Mouse (Mus musculus): Measurements from ENCODE around the gene Fbxo7. TPM values are rescaled to one million over a fixed set of nuclear protein-coding genes. Genes with fewer than 3 reads are reported as not detected.

Gene Fbxo7
- polyA plus RNA-seq, 1 experiment from 2014 or later = 41.0 TPM

DNA sequence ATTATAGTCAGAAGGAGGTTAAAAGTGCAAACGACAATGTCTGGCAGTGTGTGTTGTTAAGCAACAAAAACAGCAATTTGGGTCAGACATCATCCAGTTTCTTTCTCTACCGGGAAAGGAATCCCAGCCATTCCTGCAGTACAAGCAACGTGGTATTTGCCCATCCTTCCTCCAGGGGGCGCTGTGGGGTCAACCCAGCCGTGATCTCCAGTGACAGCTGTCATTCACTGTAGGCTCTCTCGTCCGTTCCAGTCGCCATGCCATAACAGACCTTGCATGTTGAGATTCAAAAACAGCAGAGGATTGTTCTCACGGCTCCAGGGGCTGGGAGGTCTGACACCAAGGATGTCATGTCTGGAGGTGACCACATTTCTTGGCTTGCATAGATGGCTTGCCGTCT is 70.1 kb downstream of the Fbxo7 start:
- no peak overlapping the region for H3K4me2 ChIP-seq (ENCODE audit: low read length)
- no peaks in the 10 kb centered on the region for H3K27me3 ChIP-seq (ENCODE audit: insufficient read depth, low read length)
- H3K36me3 ChIP-seq (ENCODE audit: insufficient read depth, low read length) = no peaks in the 10 kb centered on the region
- peak; percentile 69 for TF ChIP-seq CTCF (IDR thresholded peaks at IDR 0.05; ENCODE audit: low read depth)
- H3K4me1 ChIP-seq (replicated peaks; ENCODE audit: insufficient read depth, low read length) = no peaks in the 10 kb centered on the region
- H3K4me3 ChIP-seq (replicated peaks; ENCODE audit: low read depth, low read length) = no peak overlapping the region
- H3K27ac ChIP-seq = no peak overlapping the region
- no peaks in the 10 kb centered on the region for H3K9me3 ChIP-seq (replicated peaks; ENCODE audit: low read length)
- DNase-seq (ENCODE audit: low spot score) (peak; percentile 25), ATAC-seq (replicated peaks; ENCODE audit: low FRiP score, low read depth) (no peak)
- no peak overlapping the region for H3K9ac ChIP-seq (ENCODE audit: low read depth, low read length)
- WGBS = 54% methylated on average over 10 of the region's 10 CpGs

DNA sequence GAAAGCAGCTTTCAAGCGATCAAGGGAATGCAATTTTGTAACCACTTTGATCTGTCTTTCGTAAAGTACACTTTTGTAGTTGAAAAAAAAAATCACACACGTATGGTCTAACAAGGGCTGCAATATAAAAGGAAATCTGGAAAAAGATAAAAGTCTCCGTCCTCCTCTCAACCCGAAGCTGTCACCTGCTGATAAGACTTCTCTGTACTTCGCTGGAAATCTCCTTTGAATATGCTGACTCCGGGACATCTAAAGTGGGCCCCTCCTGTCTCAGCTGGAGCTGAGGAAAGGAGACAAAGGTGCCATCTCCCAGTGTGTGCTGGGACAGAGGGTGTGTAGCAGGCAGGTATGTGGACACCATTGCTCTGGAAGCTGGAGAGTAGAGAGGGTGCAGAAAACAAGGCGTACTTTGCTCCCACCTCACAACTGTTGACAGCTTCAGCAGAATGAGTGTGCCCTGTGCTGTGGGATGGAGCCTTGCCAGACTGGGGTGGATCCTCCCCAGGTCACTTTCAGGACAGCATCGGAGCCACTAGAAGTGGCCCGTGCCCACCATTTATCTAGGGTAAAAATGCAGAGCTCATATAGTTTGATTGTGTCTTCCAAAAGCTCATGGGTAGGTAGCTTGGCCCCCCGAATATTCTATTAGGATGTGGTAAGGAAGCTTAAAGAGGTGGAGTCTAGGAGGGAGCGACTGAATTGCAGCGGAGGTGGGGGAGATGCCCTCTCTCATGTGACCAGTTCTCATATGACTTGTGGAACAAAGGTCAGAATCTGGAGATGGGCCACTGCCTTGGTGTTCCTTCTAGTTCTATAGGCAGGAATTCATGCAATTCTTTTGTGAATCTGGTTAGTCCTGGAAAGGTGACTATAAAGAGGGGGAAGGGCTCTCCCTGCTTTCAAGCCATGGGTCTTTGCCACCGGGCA is 71.6 kb downstream of the Fbxo7 start:
- no peak overlapping the region for H3K9ac ChIP-seq (ENCODE audit: low read depth, low read length)
- ATAC-seq (replicated peaks; ENCODE audit: low FRiP score, low read depth) = peak; percentile 83
- H3K4me1 ChIP-seq (replicated peaks; ENCODE audit: insufficient read depth, low read length) = no peaks in the 10 kb centered on the region
- no peak overlapping the region for H3K4me2 ChIP-seq (ENCODE audit: low read length)
- H3K4me3 ChIP-seq (replicated peaks; ENCODE audit: low read depth, low read length) = no peak overlapping the region
- no peaks in the 10 kb centered on the region for H3K27me3 ChIP-seq (ENCODE audit: insufficient read depth, low read length)
- no peaks in the 10 kb centered on the region for H3K9me3 ChIP-seq (replicated peaks; ENCODE audit: low read length)
- 61% methylated on average over 14 of the region's 14 CpGs for WGBS
- no peaks in the 10 kb centered on the region for H3K36me3 ChIP-seq (ENCODE audit: insufficient read depth, low read length)
- H3K27ac ChIP-seq = no peak overlapping the region
- peak; percentile 53 for DNase-seq (ENCODE audit: low spot score)
- TF ChIP-seq CTCF (IDR thresholded peaks at IDR 0.05; ENCODE audit: low read depth) = no peak

DNA sequence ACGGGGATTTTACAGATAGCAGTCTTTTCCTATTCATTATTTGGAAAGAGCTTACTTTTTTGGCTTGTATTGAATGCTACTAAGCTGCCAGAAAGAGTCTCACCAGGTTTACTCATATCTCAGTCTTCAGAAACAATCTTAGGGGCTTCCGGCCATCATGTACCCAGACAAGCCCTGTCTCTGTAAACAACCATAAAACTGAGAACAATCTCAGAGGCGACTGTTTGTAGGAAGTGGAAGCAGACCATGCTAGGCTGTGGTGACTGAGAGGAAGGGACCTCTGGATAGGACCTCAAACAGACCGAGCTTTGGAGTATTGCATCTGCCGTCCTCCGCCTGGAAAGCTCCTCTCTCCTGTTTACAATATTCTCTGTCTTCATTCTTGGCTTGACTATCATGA is 76.6 kb downstream of the Fbxo7 start:
- no peak overlapping the region for H3K9ac ChIP-seq (ENCODE audit: low read depth, low read length)
- no peaks in the 10 kb centered on the region for H3K4me1 ChIP-seq (replicated peaks; ENCODE audit: insufficient read depth, low read length)
- no peak for ATAC-seq (replicated peaks; ENCODE audit: low FRiP score, low read depth)
- no peak for DNase-seq (ENCODE audit: low spot score)
- TF ChIP-seq CTCF (IDR thresholded peaks at IDR 0.05; ENCODE audit: low read depth) = no peak
- H3K36me3 ChIP-seq (ENCODE audit: insufficient read depth, low read length) = no peaks in the 10 kb centered on the region
- no peaks in the 10 kb centered on the region for H3K9me3 ChIP-seq (replicated peaks; ENCODE audit: low read length)
- H3K27ac ChIP-seq = no peak overlapping the region
- H3K4me3 ChIP-seq (replicated peaks; ENCODE audit: low read depth, low read length) = no peak overlapping the region
- H3K4me2 ChIP-seq (ENCODE audit: low read length) = no peak overlapping the region
- no peaks in the 10 kb centered on the region for H3K27me3 ChIP-seq (ENCODE audit: insufficient read depth, low read length)
- 83% methylated on average over 6 of the region's 6 CpGs for WGBS

DNA sequence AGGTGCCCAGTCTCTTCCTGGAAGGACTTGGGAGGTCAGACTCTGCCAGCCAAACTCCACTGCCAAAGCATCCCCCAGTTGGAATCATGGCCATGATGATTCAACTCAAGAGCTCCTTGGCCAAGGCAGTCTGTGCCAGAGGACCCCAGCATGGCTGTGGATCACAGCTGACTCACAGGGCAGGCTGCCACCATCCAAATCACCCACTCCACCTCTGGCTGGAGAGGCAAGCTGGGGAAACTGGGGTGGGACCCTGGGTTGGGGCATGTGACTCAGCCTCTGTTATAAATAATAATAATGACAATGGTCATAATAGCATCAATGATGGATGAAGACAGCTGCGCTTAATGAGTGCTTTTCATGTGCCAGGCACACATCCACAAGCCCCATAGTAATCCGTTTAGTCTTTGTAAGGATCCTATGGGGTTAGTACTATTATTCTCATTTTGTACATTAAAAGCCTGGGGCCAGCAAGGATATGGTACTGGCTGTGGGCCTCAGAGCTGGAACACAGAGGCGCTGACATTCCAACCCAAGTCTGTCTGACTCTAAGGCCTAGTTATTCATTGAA is 78.6 kb downstream of the Fbxo7 start:
- no peaks in the 10 kb centered on the region for H3K27me3 ChIP-seq (ENCODE audit: insufficient read depth, low read length)
- no peak overlapping the region for H3K4me3 ChIP-seq (replicated peaks; ENCODE audit: low read depth, low read length)
- ATAC-seq (replicated peaks; ENCODE audit: low FRiP score, low read depth) (no peak), DNase-seq (ENCODE audit: low spot score) (no peak)
- WGBS = 85% methylated on average over 3 of the region's 3 CpGs
- H3K4me1 ChIP-seq (replicated peaks; ENCODE audit: insufficient read depth, low read length) = 0 out of 2 replicates have a peak, but pooled peaks cover 3% of the 10 kb centered on the region
- no peaks in the 10 kb centered on the region for H3K9me3 ChIP-seq (replicated peaks; ENCODE audit: low read length)
- TF ChIP-seq CTCF (IDR thresholded peaks at IDR 0.05; ENCODE audit: low read depth) = no peak
- no peak overlapping the region for H3K27ac ChIP-seq
- H3K9ac ChIP-seq (ENCODE audit: low read depth, low read length) = no peak overlapping the region
- H3K4me2 ChIP-seq (ENCODE audit: low read length) = no peak overlapping the region
- H3K36me3 ChIP-seq (ENCODE audit: insufficient read depth, low read length) = no peaks in the 10 kb centered on the region

Other genes starting within 250 kb of the Fbxo7 start
- 55.6 and 59.4 TPM in 2 replicates for gene Pwp1, start 192.5 kb upstream of the Fbxo7 start, polyA plus RNA-seq (2015; fragmentation: Nextera tagmentation; extraction: Ambion mirVana)
- 10.9 and 11.4 TPM in 2 replicates for gene Prdm4, start 104.8 kb upstream of the Fbxo7 start, polyA plus RNA-seq (2015; fragmentation: Nextera tagmentation; extraction: Ambion mirVana)
- 1.6 and 1.7 TPM in 2 replicates for gene Ascl4, start 94.3 kb upstream of the Fbxo7 start, polyA plus RNA-seq (2015; fragmentation: Nextera tagmentation; extraction: Ambion mirVana)
- gene Rtcb, start 64.1 kb upstream of the Fbxo7 start, polyA plus RNA-seq (2015; fragmentation: Nextera tagmentation; extraction: Ambion mirVana) = 146 and 159 TPM in 2 replicates
- 0.25 and 0.38 TPM in 2 replicates for gene Bpifc, start 10.1 kb upstream of the Fbxo7 start, polyA plus RNA-seq (2015; fragmentation: Nextera tagmentation; extraction: Ambion mirVana)

All from kidney, postnatal 0 days (tissue).